Mouse (Mus musculus): Measurements from ENCODE around the gene Cnot8.

DNA sequence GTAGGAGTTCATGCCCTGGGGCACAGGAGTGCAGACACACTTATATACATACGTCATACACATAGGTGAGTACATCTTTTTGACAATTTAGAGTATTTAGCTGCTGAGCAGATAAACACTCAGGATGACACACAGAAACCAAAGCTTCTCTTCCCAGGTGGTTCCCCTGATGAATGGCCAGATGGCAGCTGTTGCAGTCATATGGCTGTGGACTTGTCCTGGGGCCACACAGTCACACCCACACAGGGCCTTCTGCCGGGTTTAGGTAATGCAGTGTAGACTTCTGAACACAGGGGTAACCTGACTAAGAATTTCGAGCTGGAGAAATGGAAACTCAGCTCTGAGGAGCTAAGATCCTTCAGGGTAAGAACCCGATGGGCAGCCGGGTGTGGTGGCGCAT is 22.2 kb upstream of the Cnot8 start:
- no peak for TF ChIP-seq CTCF (IDR thresholded peaks at IDR 0.05)
- TF ChIP-seq POLR2A (IDR thresholded peaks at IDR 0.05; ENCODE audit: insufficient read depth, low read depth, low read length): no peak

Data from heart, adult 2 months (tissue).